In genomic region chr7:109218130-109218976, GRCm38 (mm10) we compare ENCODE assay signal across 8 mouse cellular contexts. TPM values are rescaled to one million over a fixed set of nuclear protein-coding genes. Genes with fewer than 3 reads are reported as not detected.
DNase-seq lines count a peak whose midpoint lies in the region; ATAC-seq and TF ChIP-seq lines count a peak whose summit lies in the region.

No protein-coding gene starts in this region.

- ATAC-seq in embryonic facial prominence, embryonic 14.5 days (ENCODE audit: low read depth): no peak
- peak; percentile 79 for ATAC-seq in kidney, embryonic 16.5 days (ENCODE audit: low FRiP score, low TSS enrichment)

- TF ChIP-seq CTCF in bone marrow, adult 2 months (IDR thresholded peaks at IDR 0.05; ENCODE audit: control insufficient read depth, insufficient read depth, low read length): peak; percentile 82
- TF ChIP-seq CTCF in liver, adult 2 months (IDR thresholded peaks at IDR 0.05; ENCODE audit: low read depth, low read length): peak; percentile 79

- H3K9me3 ChIP-seq in embryonic facial prominence, embryonic 14.5 days (ENCODE audit: control insufficient read depth, low read length): no peaks in the 10 kb centered on the region
- no peaks in the 10 kb centered on the region for H3K9me3 ChIP-seq in kidney, embryonic 16.5 days (ENCODE audit: low read length)

- WGBS in bone marrow, adult 2 months: 89% methylated on average over 2 of the region's 2 CpGs
- WGBS in embryonic facial prominence, embryonic 14.5 days: 74% methylated on average over 2 of the region's 2 CpGs
- 85% methylated on average over 2 of the region's 2 CpGs for WGBS in kidney, embryonic 16.5 days
- WGBS in liver, adult 2 months: 78% methylated on average over 2 of the region's 2 CpGs

- H3K36me3 ChIP-seq in embryonic facial prominence, embryonic 14.5 days (ENCODE audit: control insufficient read depth, insufficient read depth, low read length): no peaks in the 10 kb centered on the region
- H3K36me3 ChIP-seq in kidney, embryonic 16.5 days (ENCODE audit: insufficient read depth, low read length): no peaks in the 10 kb centered on the region
- H3K36me3 ChIP-seq in liver, adult 2 months (ENCODE audit: control insufficient read depth, insufficient read depth, low read length): no peaks in the 10 kb centered on the region

- no peak overlapping the region for H3K9ac ChIP-seq in embryonic facial prominence, embryonic 14.5 days (ENCODE audit: low read depth, low read length)
- H3K9ac ChIP-seq in kidney, embryonic 16.5 days (replicated peaks; ENCODE audit: low read length): no peak overlapping the region
- H3K9ac ChIP-seq in liver, adult 2 months (ENCODE audit: low read depth, low read length): no peak overlapping the region

- no peaks in the 10 kb centered on the region for H3K27me3 ChIP-seq in embryonic facial prominence, embryonic 14.5 days (replicated peaks; ENCODE audit: control insufficient read depth, insufficient read depth, low read length)
- H3K27me3 ChIP-seq in kidney, embryonic 16.5 days (ENCODE audit: insufficient read depth, low read length): 0 out of 2 replicates have a peak, but pooled peaks cover 2% of the 10 kb centered on the region
- H3K27me3 ChIP-seq in liver, adult 2 months (ENCODE audit: control insufficient read depth, insufficient read depth, low read length): no peaks in the 10 kb centered on the region

- H3K4me2 ChIP-seq in embryonic facial prominence, embryonic 14.5 days (ENCODE audit: low read depth, low read length): no peak overlapping the region
- no peak overlapping the region for H3K4me2 ChIP-seq in kidney, embryonic 16.5 days (replicated peaks; ENCODE audit: low read depth, low read length)

- no peak overlapping the region for H3K27ac ChIP-seq in bone marrow, adult 2 months (ENCODE audit: control insufficient read depth, insufficient read depth, low read depth, low read length, poor library complexity)
- H3K27ac ChIP-seq in embryonic facial prominence, embryonic 14.5 days (replicated peaks; ENCODE audit: low read depth, low read length): no peak overlapping the region
- no peak overlapping the region for H3K27ac ChIP-seq in kidney, embryonic 16.5 days (ENCODE audit: low read length)
- no peak overlapping the region for H3K27ac ChIP-seq in liver, adult 2 months (replicated peaks; ENCODE audit: insufficient read depth, low read depth, low read length)

- no peak overlapping the region for H3K4me3 ChIP-seq in bone marrow, adult 2 months (replicated peaks; ENCODE audit: control insufficient read depth, low read depth, low read length)
- no peak overlapping the region for H3K4me3 ChIP-seq in embryonic facial prominence, embryonic 14.5 days (ENCODE audit: low read depth, low read length)
- no peak overlapping the region for H3K4me3 ChIP-seq in kidney, embryonic 16.5 days (ENCODE audit: low read length)
- H3K4me3 ChIP-seq in liver, adult 2 months (ENCODE audit: insufficient read depth, low read depth, low read length): no peak overlapping the region

- no peaks in the 10 kb centered on the region for H3K79me2 ChIP-seq in liver, adult 2 months (ENCODE audit: control insufficient read depth, insufficient read depth, low read length)

- no peaks in the 10 kb centered on the region for H3K4me1 ChIP-seq in bone marrow, adult 2 months (ENCODE audit: control insufficient read depth, insufficient read depth, low read length)
- no peaks in the 10 kb centered on the region for H3K4me1 ChIP-seq in embryonic facial prominence, embryonic 14.5 days (ENCODE audit: control insufficient read depth, insufficient read depth, low read length)
- H3K4me1 ChIP-seq in kidney, embryonic 16.5 days (ENCODE audit: insufficient read depth, low read length): 0 out of 2 replicates have a peak, but pooled peaks cover 3% of the 10 kb centered on the region
- H3K4me1 ChIP-seq in liver, adult 2 months (ENCODE audit: control insufficient read depth, insufficient read depth, low read length): no peaks in the 10 kb centered on the region

- TF ChIP-seq POLR2A in bone marrow, adult 2 months (IDR thresholded peaks at IDR 0.05; ENCODE audit: borderline replicate concordance, control insufficient read depth, low read depth, low read length): no peak
- TF ChIP-seq POLR2A in liver, adult 2 months (IDR thresholded peaks at IDR 0.05; ENCODE audit: extremely low read depth, insufficient read depth, low read length): no peak

- DNase-seq in B cell, adult 2 months: peak; percentile 54 to 56
- peak; percentile 87 for DNase-seq in embryonic facial prominence, embryonic 14.5 days (ENCODE audit: low spot score)
- peak; percentile 32 to 54 for DNase-seq in heart, adult 9 months (ENCODE audit: low spot score in 2 of 2)
- peak; percentile 19 for DNase-seq in liver, adult 2 months (ENCODE audit: extremely low read depth, low read depth, low spot score)
- peak; percentile 48 for DNase-seq in ovary, adult 18-20 months (ENCODE audit: low spot score)
- peak; percentile 51 for DNase-seq in thymus, postnatal 0 days (ENCODE audit: low spot score)

RNA-seq across cellular contexts. Expression of gene Lmo1, which starts 43.3 kb away (rescaled TPM):
- 4.5 and 7.5 TPM in 2 replicates for polyA plus RNA-seq in bone marrow, adult 2 months (2011; ENCODE audit: insufficient read depth, insufficient read length, low replicate concordance, missing spikeins)
- 37.3 and 45.8 TPM in 2 replicates for polyA plus RNA-seq in embryonic facial prominence, embryonic 14.5 days (2014; fragmentation: Nextera tagmentation; extraction: Ambion mirVana)
- 7.6 and 7.7 TPM in 2 replicates for polyA plus RNA-seq in kidney, embryonic 16.5 days (2015; fragmentation: Nextera tagmentation; extraction: Ambion mirVana)
- not detected in 2 replicates for total RNA-seq in liver, adult 2 months (2014; rRNA removed)
- not detected in 2 replicates for polyA plus RNA-seq in liver, adult 2 months (2012; rRNA removed)
- polyA plus RNA-seq in thymus, postnatal 0 days (2015; fragmentation: Nextera tagmentation; extraction: Ambion mirVana): 2.5 and 2.6 TPM in 2 replicates

Comparison
In these comparisons a context has a peak if more than half of its experiments do, and no peak if none do; other contexts are left out.
1. DNase-seq: peak in every context shown above with its lines; median percentile 87 in embryonic facial prominence, embryonic 14.5 days; 55 in B cell, adult 2 months; 51 in thymus, postnatal 0 days; 48 in ovary, adult 18-20 months; 43 in heart, adult 9 months; 19 in liver, adult 2 months.